Mouse (Mus musculus) gastrocnemius, postnatal 36 days (tissue): ENCODE data around the gene Nrp2. TPM values are rescaled to one million over a fixed set of nuclear protein-coding genes. Genes with fewer than 3 reads are reported as not detected.

Source experiments
- DNase-seq, 2 experiments: peaks; one replicate each; pipeline ENCODE4 v3.0.0; 2022
- intact Hi-C: fragments of 180-260 bp; cut with DNase I; formaldehyde crosslinking; loops from one replicate; pipeline ENCODE4 v1.15.1; 2025
- total RNA-seq, 2 experiments: library from RNA; stranded (reverse); gene quantifications; 2 replicates each; pipeline ENCODE4 v1.2.3; 2021

The Nrp2 gene
- total RNA-seq, 2 experiments from 2014 or later: 3.8 to 4.2 TPM

GRCm38 (mm10) chr1:62720727-62721705 lies 17.9 kb downstream of the Nrp2 start:
- intact Hi-C loops: no loop called here
- no peak for DNase-seq

- intact Hi-C loops: no loop called here
- DNase-seq: no peak
These were observed 18.7 kb downstream of the Nrp2 start for GRCm38 (mm10) chr1:62721706-62722187.

GRCm38 (mm10) chr1:62722526-62722925 lies 19.4 kb downstream of the Nrp2 start:
- intact Hi-C loops: no loop called here
- no peak for DNase-seq

- no peak for DNase-seq
- intact Hi-C loops: no loop called here
These were observed 20.8 kb downstream of the Nrp2 start for GRCm38 (mm10) chr1:62723891-62724290.

GRCm38 (mm10) chr1:62724461-62725021 lies 21.5 kb downstream of the Nrp2 start:
- intact Hi-C loops: no loop called here

GRCm38 (mm10) chr1:62725032-62725678 lies 22.1 kb downstream of the Nrp2 start:
- DNase-seq: no peak
- intact Hi-C loops: no loop called here

More at GRCm38 (mm10) chr1:62724461-62725021, 21.5 kb downstream of the Nrp2 start:
- peak in 1 of 2 experiments; percentile 40 for DNase-seq

- intact Hi-C loops: no loop called here
- DNase-seq: no peak
These were observed 24.1 kb downstream of the Nrp2 start for GRCm38 (mm10) chr1:62727191-62727590.

GRCm38 (mm10) chr1:62728421-62728820 lies 25.3 kb downstream of the Nrp2 start:
- no peak for DNase-seq
- intact Hi-C loops: no loop called here

- intact Hi-C loops: no loop called here
These were observed 25.8 kb downstream of the Nrp2 start for GRCm38 (mm10) chr1:62728926-62729325.

GRCm38 (mm10) chr1:62729345-62730150 lies 26.5 kb downstream of the Nrp2 start:
- DNase-seq: no peak
- intact Hi-C loops: no loop called here

More at GRCm38 (mm10) chr1:62728926-62729325, 25.8 kb downstream of the Nrp2 start:
- DNase-seq: no peak

GRCm38 (mm10) chr1:62732036-62732435 lies 29.0 kb downstream of the Nrp2 start:
- no peak for DNase-seq
- intact Hi-C loops: no loop called here

GRCm38 (mm10) chr1:62734420-62734931 lies 31.4 kb downstream of the Nrp2 start:
- intact Hi-C loops: no loop called here

GRCm38 (mm10) chr1:62734980-62735379 lies 31.9 kb downstream of the Nrp2 start:
- intact Hi-C loops: no loop called here
- no peak for DNase-seq

More at GRCm38 (mm10) chr1:62734420-62734931, 31.4 kb downstream of the Nrp2 start:
- DNase-seq: no peak

- intact Hi-C loops: no loop called here
These were observed 32.8 kb downstream of the Nrp2 start for GRCm38 (mm10) chr1:62735835-62736234.

GRCm38 (mm10) chr1:62736455-62737012 lies 33.4 kb downstream of the Nrp2 start:
- intact Hi-C loops: no loop called here

More at GRCm38 (mm10) chr1:62735835-62736234, 32.8 kb downstream of the Nrp2 start:
- DNase-seq: no peak

GRCm38 (mm10) chr1:62738165-62738564 lies 35.1 kb downstream of the Nrp2 start:
- DNase-seq: no peak
- intact Hi-C loops: no loop called here

More at GRCm38 (mm10) chr1:62736455-62737012, 33.4 kb downstream of the Nrp2 start:
- DNase-seq: no peak

GRCm38 (mm10) chr1:62742092-62742491 lies 39.0 kb downstream of the Nrp2 start:
- intact Hi-C loops: no loop called here
- DNase-seq: no peak

- no peak for DNase-seq
- intact Hi-C loops: no loop called here
These were observed 40.1 kb downstream of the Nrp2 start for GRCm38 (mm10) chr1:62743064-62743694.

GRCm38 (mm10) chr1:62745889-62746288 lies 42.8 kb downstream of the Nrp2 start:
- DNase-seq: no peak
- intact Hi-C loops: no loop called here
